Mouse (Mus musculus) G1E (cell line): ENCODE data around the gene Tff2. TPM values are rescaled to one million over a fixed set of nuclear protein-coding genes. Genes with fewer than 3 reads are reported as not detected.

ENCODE experiments used
- ATAC-seq: 2 replicates; pipeline ENCODE4 v1.8.0; 2016; ENCODE audit warnings: mild to moderate bottlenecking; ENCODE audit not compliant: insufficient number of reproducible peaks, poor library complexity, low FRiP score, severe bottlenecking; ENCODE audit errors: extremely low read depth
- DNase-seq: peaks from one replicate; pipeline ENCODE4 v3.0.0; 2012; ENCODE audit warnings: low spot score
- H3K27me3 ChIP-seq: 2 replicates; pipeline ENCODE4 v1.6.1; 2012; ENCODE audit warnings: mild to moderate bottlenecking, low read length, inconsistent platforms; ENCODE audit not compliant: insufficient read depth
- H3K36me3 ChIP-seq: replicated peaks from 2 replicates; pipeline ENCODE3; 2012; ENCODE audit warnings: mild to moderate bottlenecking, inconsistent platforms
- H3K4me1 ChIP-seq: 2 replicates; pipeline ENCODE4 v1.6.1; 2012; ENCODE audit warnings: low read depth, low read length, inconsistent platforms, mixed read lengths; ENCODE audit not compliant: insufficient read depth
- H3K4me3 ChIP-seq: 2 replicates; pipeline ENCODE4 v1.5.1; 2012; ENCODE audit warnings: low read depth, mild to moderate bottlenecking, inconsistent platforms, low read length, moderate library complexity, mixed read lengths
- H3K9me3 ChIP-seq: replicated peaks from 2 replicates; pipeline ENCODE4 v1.6.1; 2012; ENCODE audit warnings: inconsistent platforms
- CTCF ChIP-seq: IDR thresholded peaks from 2 replicates; pipeline ENCODE4 v1.5.1; 2012; ENCODE audit warnings: low read depth, low read length, inconsistent platforms, mixed read lengths
- GATA1 ChIP-seq: IDR thresholded peaks from 2 replicates; pipeline ENCODE4 v1.6.1; 2012; ENCODE audit warnings: borderline replicate concordance, low read length, inconsistent platforms, mixed read lengths
- GATA2 ChIP-seq: IDR thresholded peaks from 2 replicates; pipeline ENCODE4 v1.6.1; 2012; ENCODE audit warnings: low read depth, low read length, inconsistent platforms, borderline replicate concordance
- POLR2AphosphoS5 ChIP-seq: IDR thresholded peaks from 2 replicates; pipeline ENCODE4 v1.6.1; 2012; ENCODE audit warnings: low read depth, low read length, inconsistent platforms; ENCODE audit not compliant: insufficient replicate concordance
- TAL1 ChIP-seq: conservative IDR thresholded peaks from 2 replicates; pipeline ENCODE4 v1.6.1; 2012; ENCODE audit warnings: low read depth, low read length, inconsistent platforms, mixed read lengths
- polyA plus RNA-seq: library from polyadenylated mRNA; stranded (reverse); fragments of >175 nt; gene quantifications from 2 replicates; pipeline ENCODE4 v1.2.3, GENCODE M21; 2012
- total RNA-seq, 2 experiments: library from RNA; stranded (forward) in 1 of 2; stranded (reverse) in 1 of 2; fragments of 200-1000 nt in 1 of 2; fragments of >200 nt in 1 of 2; fragmentation: Nextera tagmentation in 1 of 2; gene quantifications; 2 replicates each; pipeline ENCODE4 v1.2.3; 2014 to 2017

Tff2 gene
- total and polyA plus RNA-seq, 3 experiments, result not detected

DNA sequence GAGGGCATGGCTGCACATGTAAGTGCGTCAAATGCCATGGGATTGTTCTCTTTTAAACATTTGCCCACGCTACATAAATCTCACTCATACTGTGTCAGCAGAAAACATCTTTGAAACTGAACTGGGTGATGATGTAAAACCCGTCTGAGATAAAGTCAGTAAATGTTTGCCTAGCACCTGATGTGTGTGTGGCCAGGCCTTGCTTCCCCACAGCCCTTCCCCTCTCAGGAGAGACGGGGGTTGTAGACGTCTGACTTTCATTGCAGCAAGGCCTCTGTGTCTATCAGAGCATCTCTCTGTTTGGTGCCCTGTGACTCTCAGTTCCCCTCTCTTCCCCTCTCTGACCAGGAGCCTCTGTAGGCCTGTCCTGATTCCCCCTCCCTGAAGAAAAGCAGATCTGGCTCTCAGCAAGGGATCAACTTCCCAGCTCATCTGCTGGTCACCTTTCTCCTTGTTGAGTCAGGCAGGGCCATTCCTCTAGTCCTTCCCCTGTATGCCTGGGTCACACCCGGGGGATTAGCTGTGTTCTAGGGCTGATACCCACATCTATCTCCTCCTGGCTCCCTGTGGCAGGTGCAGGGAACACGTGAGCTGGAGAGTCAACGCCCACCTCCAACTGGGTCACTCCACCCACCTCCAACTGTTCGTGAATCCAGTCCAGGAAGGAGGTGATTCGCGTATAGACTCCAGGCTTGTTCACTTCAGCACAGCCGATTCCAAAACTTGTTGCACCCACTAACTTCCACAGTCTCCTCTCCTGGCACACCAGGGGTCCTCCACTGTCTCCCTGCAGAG is 39.3 kb upstream of the Tff2 start:
- TF ChIP-seq POLR2AphosphoS5, result no peak
- peaks cover 94% of the 10 kb centered on the region for H3K9me3 ChIP-seq
- DNase-seq, result no peak

DNA sequence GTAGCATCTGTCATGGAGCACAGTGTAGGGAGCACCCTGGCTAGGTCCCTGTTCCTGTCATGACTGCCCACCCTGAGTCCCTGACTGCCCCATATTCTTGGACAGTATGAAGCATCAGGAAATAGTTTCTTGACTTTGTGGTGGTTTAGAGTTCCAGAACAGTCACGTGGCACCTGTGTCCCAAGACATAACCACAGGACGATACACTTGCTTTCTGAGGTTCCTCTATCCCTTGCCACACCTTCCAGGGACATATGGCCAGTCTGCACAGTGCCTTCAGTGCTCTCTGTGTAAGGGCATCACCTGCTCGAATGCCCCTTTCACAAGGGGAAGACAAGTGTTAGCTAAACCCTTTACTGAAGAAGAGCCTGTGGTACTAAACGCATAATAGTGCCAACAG is 37.4 kb upstream of the Tff2 start:
- Histone ChIP-seq H3K27me3 (no peaks in the 10 kb centered on the region), H3K9me3 (peaks cover 91% of the 10 kb centered on the region), H3K36me3 (no peaks in the 10 kb centered on the region), H3K4me1 (no peaks in the 10 kb centered on the region), H3K4me3 (no peak overlapping the region)
- ATAC-seq, result no peak
- DNase-seq, result no peak
- TF ChIP-seq GATA2 (no peak), GATA1 (no peak), POLR2AphosphoS5 (no peak), CTCF (no peak), TAL1 (no peak)

More for the DNA sequence above, 39.3 kb upstream of the Tff2 start:
- Histone ChIP-seq H3K4me1 (no peaks in the 10 kb centered on the region), H3K4me3 (no peak overlapping the region), H3K27me3 (no peaks in the 10 kb centered on the region), H3K36me3 (no peaks in the 10 kb centered on the region)
- ATAC-seq, result no peak

DNA sequence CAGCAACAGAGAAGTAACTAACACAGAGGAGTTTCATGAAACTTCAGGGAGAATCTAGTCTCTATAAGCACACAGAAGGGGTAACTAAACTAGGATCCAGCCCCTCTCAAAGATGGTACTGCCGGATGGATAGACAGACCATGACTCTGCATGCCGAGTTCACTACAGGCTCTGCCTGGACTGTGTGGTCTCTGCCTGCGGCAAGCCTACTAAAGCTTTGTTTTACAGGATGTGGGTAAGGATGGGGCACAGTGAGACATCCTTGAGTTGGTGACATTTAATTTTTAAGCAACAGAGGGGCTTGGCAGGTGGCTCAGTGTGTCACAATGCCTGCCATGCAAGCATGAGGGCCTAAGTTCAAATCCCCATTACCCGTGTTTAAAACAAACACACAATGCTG is 32.2 kb upstream of the Tff2 start:
- Histone ChIP-seq H3K4me3 (no peak overlapping the region), H3K4me1 (no peaks in the 10 kb centered on the region), H3K36me3 (no peaks in the 10 kb centered on the region), H3K27me3 (no peaks in the 10 kb centered on the region), H3K9me3 (peaks cover 70% of the 10 kb centered on the region)
- ATAC-seq (no peak), DNase-seq (no peak)
- TF ChIP-seq CTCF, result no peak
- no peak for TF ChIP-seq GATA1
- no peak for TF ChIP-seq GATA2
- TF ChIP-seq POLR2AphosphoS5, result no peak
- no peak for TF ChIP-seq TAL1

DNA sequence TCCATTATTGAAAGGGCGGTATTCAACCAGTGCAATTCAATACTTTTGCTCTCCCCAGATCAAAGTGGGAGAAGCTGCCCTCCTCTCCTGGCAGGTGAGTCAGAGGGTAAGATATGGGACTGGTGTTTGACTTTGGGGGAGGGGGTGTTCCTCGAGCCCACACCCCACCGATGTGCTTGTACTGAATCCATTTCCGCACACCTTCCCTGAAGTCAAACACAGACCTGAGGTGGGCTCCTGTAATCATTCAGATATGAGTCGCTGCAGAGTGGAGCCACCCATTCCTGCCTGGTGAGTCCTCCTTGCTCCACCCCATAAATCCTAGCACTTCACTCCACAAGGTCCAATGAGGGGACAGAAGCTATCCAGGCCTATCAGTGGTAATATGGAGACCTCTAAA is 25.7 kb upstream of the Tff2 start:
- no peak for DNase-seq
- no peaks in the 10 kb centered on the region for H3K36me3 ChIP-seq
- H3K27me3 ChIP-seq, result no peaks in the 10 kb centered on the region
- no peak for ATAC-seq
- H3K9me3 ChIP-seq, result peaks cover 65% of the 10 kb centered on the region
- H3K4me1 ChIP-seq, result no peaks in the 10 kb centered on the region
- TF ChIP-seq GATA1, result no peak
- TF ChIP-seq GATA2, result no peak
- TF ChIP-seq POLR2AphosphoS5, result no peak
- no peak for TF ChIP-seq CTCF
- no peak for TF ChIP-seq TAL1
- H3K4me3 ChIP-seq, result no peak overlapping the region

DNA sequence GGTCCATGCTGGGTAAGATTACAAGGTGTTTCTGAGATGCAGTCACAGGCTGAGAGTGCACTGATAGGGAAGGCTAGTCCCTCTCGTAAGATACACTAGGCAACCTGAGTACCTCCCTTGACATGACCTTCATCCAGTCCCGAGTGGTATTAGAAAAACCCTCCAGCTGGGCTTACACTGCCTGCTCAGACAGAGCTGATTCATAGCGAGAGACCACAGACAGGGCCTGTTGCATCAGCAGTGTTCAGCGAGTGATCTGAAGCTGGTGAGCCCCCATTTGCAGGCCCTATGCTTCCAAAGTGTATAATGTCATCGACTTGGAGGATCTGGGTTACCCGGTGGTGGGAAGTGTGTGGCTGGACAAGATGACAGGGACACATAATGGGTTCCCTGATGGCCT is 21.0 kb upstream of the Tff2 start, which contains the start of gene Tff1:
Gene Tff1, minus strand, starts transcription at position 151 of the 400 bp plus-strand sequence.
- no peak for ATAC-seq
- TF ChIP-seq GATA2, result no peak
- TF ChIP-seq POLR2AphosphoS5, result no peak
- no peak for TF ChIP-seq TAL1
- no peak for TF ChIP-seq GATA1
- no peak for TF ChIP-seq CTCF
- H3K4me1 ChIP-seq, result no peaks in the 10 kb centered on the region
- no peaks in the 10 kb centered on the region for H3K27me3 ChIP-seq
- no peaks in the 10 kb centered on the region for H3K36me3 ChIP-seq
- no peak for DNase-seq
- peaks cover 90% of the 10 kb centered on the region for H3K9me3 ChIP-seq
- H3K4me3 ChIP-seq, result no peak within 1 kb of the TSS

DNA sequence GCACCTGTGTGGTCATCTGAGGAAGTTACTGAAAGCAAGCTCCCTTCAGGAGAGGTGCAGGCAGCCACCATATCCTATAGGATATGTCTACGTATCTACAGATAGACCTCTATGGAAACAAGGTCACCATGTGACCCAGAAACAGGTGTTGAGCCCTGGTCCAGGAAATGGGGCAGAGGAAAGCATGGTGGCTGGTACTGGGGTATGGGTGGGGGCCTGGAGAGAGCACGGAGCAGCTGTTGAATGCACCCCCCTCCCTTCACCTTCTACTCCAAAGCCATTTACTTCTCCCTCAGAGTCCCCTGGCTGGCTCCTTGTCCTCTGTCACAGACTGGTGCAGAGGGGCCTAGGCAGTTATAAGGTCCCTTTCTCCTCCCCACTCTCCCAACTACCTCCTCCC is 19.7 kb upstream of the Tff2 start:
- Histone ChIP-seq H3K4me3 (no peak overlapping the region), H3K4me1 (no peaks in the 10 kb centered on the region), H3K9me3 (peaks cover 89% of the 10 kb centered on the region), H3K36me3 (no peaks in the 10 kb centered on the region), H3K27me3 (no peaks in the 10 kb centered on the region)
- ATAC-seq (no peak), DNase-seq (no peak)
- TF ChIP-seq TAL1, result no peak
- no peak for TF ChIP-seq CTCF
- TF ChIP-seq GATA2, result no peak
- no peak for TF ChIP-seq GATA1
- TF ChIP-seq POLR2AphosphoS5, result no peak
